Mouse (Mus musculus): ENCODE data around the gene Sh3bp5l. TPM values are rescaled to one million over a fixed set of nuclear protein-coding genes. Genes with fewer than 3 reads are reported as not detected.
"Not testable (repeated sequence)": the region's sequence is repeated elsewhere in the genome, so short reads cannot be mapped to it uniquely, and the experiment has no call there.

The Sh3bp5l gene
- total RNA-seq (2022) = 10 to 100 TPM; 37.3 to 57.0 (median 44.8) TPM

- DNase-seq (ENCODE audit: low spot score in 2 of 2) = peak; percentile 89 to 91
These were observed at the start of gene Sh3bp5l, which contains the start of gene Zfp672 for GRCm38 (mm10) chr11:58330276-58331148. Gene Sh3bp5l (plus strand): TSS chr11:58330724. Gene Zfp672 (minus strand): TSS chr11:58330339.

GRCm38 (mm10) chr11:58281970-58282496, 48.5 kb upstream of the Sh3bp5l start:
- DNase-seq (ENCODE audit: low spot score in 2 of 2) = no peak

GRCm38 (mm10) chr11:58282518-58282917, 48.0 kb upstream of the Sh3bp5l start:
- DNase-seq (ENCODE audit: low spot score in 2 of 2) = no peak

GRCm38 (mm10) chr11:58289992-58290682, 40.4 kb upstream of the Sh3bp5l start:
- DNase-seq (ENCODE audit: low spot score in 2 of 2) = no peak

GRCm38 (mm10) chr11:58290812-58291211, 39.7 kb upstream of the Sh3bp5l start:
- no peak for DNase-seq (ENCODE audit: low spot score in 2 of 2)

GRCm38 (mm10) chr11:58292791-58293190, 37.7 kb upstream of the Sh3bp5l start:
- DNase-seq (ENCODE audit: low spot score in 2 of 2) = no peak

- DNase-seq (ENCODE audit: low spot score in 2 of 2) = no peak
These were observed 33.1 kb upstream of the Sh3bp5l start for GRCm38 (mm10) chr11:58297396-58297795.

- peak; percentile 65 to 79 for DNase-seq (ENCODE audit: low spot score in 2 of 2)
These were observed 29.5 kb upstream of the Sh3bp5l start for GRCm38 (mm10) chr11:58301057-58301456.

GRCm38 (mm10) chr11:58301837-58302754, 28.4 kb upstream of the Sh3bp5l start:
- peak; percentile 97 to 100 for DNase-seq (ENCODE audit: low spot score in 2 of 2)

- no peak for DNase-seq (ENCODE audit: low spot score in 2 of 2)
These were observed 27.6 kb upstream of the Sh3bp5l start for GRCm38 (mm10) chr11:58302774-58303445.

GRCm38 (mm10) chr11:58303594-58303993, 26.9 kb upstream of the Sh3bp5l start:
- no peak for DNase-seq (ENCODE audit: low spot score in 2 of 2)

- not testable (repeated sequence) for DNase-seq (ENCODE audit: low spot score in 2 of 2)
These were observed 25.2 kb upstream of the Sh3bp5l start for GRCm38 (mm10) chr11:58305299-58305698.

GRCm38 (mm10) chr11:58306860-58307308, 23.6 kb upstream of the Sh3bp5l start, which contains the start of gene Zfp692:
Gene Zfp692 (plus strand): TSS chr11:58307069.
- DNase-seq (ENCODE audit: low spot score in 2 of 2) = peak; percentile 96 to 97

GRCm38 (mm10) chr11:58307411-58308080, 23.0 kb upstream of the Sh3bp5l start:
- peak in 1 of 2 experiments; percentile 47 for DNase-seq (ENCODE audit: low spot score in 2 of 2)

GRCm38 (mm10) chr11:58308661-58309060, 21.9 kb upstream of the Sh3bp5l start:
- no peak for DNase-seq (ENCODE audit: low spot score in 2 of 2)

- no peak for DNase-seq (ENCODE audit: low spot score in 2 of 2)
These were observed 16.5 kb upstream of the Sh3bp5l start for GRCm38 (mm10) chr11:58314069-58314468.

GRCm38 (mm10) chr11:58315536-58316168, 14.9 kb upstream of the Sh3bp5l start:
- no peak for DNase-seq (ENCODE audit: low spot score in 2 of 2)

- DNase-seq (ENCODE audit: low spot score in 2 of 2) = no peak
These were observed 14.2 kb upstream of the Sh3bp5l start for GRCm38 (mm10) chr11:58316344-58316743.

- DNase-seq (ENCODE audit: low spot score in 2 of 2) = no peak
These were observed 13.6 kb upstream of the Sh3bp5l start for GRCm38 (mm10) chr11:58316768-58317390.
